Mouse (Mus musculus): Measurements from ENCODE around the gene Ephb2.

Gene Ephb2

GRCm38 (mm10) chr4:136836387-136836931 is 671 bp upstream of the Ephb2 start:
- no peak for DNase-seq (ENCODE audit: low read depth)

DNA sequence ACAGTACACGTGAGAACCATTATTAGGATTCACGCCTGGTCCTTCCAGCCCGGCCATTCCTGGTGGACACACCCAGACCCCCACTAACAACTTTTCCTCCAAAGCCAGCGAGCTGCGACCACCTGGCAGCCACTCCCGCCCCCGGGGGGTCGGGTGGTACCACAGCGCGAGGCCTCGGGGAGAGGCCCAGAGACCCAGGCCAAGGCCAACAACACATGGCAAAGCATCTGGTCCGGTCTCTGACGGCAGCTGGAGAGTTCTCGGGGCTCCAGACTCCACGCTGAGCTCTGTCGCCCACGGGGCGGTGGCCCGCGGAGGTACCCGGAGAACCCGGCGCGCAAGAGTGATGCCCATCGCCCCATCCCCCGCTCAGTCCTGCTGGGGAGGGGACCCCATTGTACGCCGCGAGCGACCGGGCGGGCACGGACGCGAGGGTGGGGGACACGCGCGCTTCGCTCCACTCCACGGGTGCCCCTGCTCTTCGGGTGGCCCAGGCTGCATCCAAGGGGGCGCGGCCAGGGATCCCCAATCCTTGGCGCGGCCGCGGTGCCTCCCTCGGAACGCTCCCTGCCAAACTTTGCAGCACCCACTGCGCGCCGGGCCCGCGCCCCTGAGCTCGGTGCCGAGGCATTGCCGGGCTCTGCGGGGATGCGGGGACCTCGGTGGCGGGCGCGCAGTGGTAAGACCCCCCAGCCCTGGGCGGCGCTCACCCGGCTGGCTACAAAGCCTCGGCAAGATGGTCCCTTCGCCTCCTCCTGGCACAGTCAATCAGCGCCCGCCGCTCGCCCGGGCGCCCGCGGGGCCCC is 770 bp downstream of the Ephb2 start:
- DNase-seq (ENCODE audit: low read depth) = no peak

GRCm38 (mm10) chr4:136834439-136834814 is 1.4 kb downstream of the Ephb2 start:
- DNase-seq (ENCODE audit: low read depth) = no peak

GRCm38 (mm10) chr4:136833619-136834351 is 2.0 kb downstream of the Ephb2 start:
- no peak for DNase-seq (ENCODE audit: low read depth)

DNA sequence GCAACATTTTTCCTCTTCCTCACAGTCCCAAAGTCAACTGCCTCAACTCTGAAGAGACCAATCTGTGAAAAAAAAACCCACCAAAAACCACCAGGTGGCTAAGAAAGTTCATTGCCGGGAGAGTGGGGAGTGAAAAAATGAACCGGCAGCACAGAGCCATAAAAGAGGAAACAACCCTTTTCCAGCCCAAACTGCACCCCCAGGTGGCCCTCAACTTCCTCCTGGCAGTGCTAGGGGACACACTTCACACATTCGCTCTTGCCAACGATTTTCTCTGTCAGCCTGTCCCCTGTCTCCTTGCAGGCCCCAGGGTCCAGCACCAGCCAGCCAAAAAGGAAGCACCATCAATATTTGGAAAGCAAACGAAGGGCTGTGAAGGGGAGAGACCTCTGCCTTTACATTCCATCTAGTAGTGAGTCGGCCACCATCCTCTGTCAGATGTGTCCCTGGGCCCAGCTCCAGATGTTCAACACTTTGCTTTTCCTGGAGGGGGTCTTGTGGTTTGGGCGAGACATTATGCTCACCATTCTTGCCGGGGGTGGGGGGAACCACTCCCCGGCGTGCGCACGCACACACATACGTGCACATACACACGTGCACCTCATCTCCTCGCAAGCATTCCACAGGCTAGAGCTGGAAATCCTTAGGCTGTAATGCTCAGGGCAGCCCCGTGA is 3.1 kb downstream of the Ephb2 start:
- no peak for DNase-seq (ENCODE audit: low read depth)

GRCm38 (mm10) chr4:136830272-136830823 is 5.4 kb downstream of the Ephb2 start:
- no peak for DNase-seq (ENCODE audit: low read depth)

- no peak for DNase-seq (ENCODE audit: low read depth)
These were observed 6.0 kb downstream of the Ephb2 start for GRCm38 (mm10) chr4:136829837-136830236.

- DNase-seq (ENCODE audit: low read depth) = no peak
These were observed 6.9 kb downstream of the Ephb2 start for GRCm38 (mm10) chr4:136828664-136829569.

- DNase-seq (ENCODE audit: low read depth) = no peak
These were observed 10.7 kb downstream of the Ephb2 start for GRCm38 (mm10) chr4:136824935-136825552.

GRCm38 (mm10) chr4:136820069-136820522 is 15.7 kb downstream of the Ephb2 start:
- DNase-seq (ENCODE audit: low read depth) = no peak

GRCm38 (mm10) chr4:136816701-136817100 is 19.1 kb downstream of the Ephb2 start:
- DNase-seq (ENCODE audit: low read depth) = no peak

GRCm38 (mm10) chr4:136815364-136815763 is 20.4 kb downstream of the Ephb2 start:
- no peak for DNase-seq (ENCODE audit: low read depth)

DNA sequence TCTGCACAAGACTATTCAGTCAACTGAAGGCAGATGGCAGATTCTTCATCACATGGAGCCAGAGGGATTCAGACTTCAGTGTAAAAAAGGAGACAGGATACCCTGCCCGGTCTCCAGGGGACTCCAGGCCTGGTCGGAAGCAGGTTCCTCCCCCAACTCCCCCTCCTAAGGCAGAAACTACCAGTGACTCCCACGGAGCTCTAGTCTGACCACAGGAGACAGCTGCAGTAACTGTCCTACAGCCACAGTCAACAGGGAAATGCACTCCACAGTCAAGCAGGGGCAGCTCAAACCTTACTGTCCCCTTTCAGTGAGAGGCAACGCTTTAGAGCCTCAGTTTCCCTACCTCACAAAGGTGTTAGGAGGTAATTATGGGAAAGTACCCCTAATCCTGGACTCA is 23.2 kb downstream of the Ephb2 start:
- no peak for DNase-seq (ENCODE audit: low read depth)

DNA sequence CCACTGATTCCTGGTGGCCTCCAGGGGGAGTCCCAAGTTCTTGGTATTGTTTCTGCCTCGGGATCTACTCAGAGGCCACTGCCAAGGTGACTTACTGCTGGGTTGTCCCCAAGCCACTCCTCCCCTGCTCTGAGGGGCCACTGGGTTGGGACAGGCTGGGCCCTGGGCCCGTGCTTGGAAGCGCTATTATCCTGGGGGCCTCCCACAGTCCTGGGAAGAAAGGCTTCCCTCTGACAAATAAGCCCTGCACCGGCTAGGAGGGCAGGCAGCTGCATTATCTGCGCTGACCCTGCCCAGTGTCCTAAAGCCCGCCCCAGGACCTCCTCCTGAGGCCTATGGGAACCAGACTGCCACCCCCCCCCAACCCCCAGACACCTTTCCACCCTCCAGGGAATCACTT is 24.2 kb downstream of the Ephb2 start:
- no peak for DNase-seq (ENCODE audit: low read depth)

DNA sequence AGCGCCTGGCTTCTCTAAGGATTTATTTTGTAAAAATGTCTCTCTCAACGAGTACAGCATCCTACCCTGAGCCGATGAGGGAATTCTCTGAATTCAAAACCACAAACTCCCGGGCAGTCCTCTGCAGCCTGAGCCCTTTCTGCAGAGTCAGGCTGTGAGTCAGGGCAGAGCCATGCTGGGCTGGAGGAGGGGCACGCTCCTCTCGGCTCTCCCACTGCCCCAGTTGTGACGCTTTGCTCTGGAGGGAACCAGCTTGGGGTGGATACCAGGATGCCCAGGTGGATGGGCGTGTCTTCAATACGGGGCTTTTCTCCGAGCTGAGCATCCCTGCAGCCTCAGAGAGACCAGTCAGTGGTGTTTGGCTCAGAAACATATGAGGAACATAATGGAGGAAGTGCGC is 27.3 kb downstream of the Ephb2 start:
- DNase-seq (ENCODE audit: low read depth) = no peak

DNA sequence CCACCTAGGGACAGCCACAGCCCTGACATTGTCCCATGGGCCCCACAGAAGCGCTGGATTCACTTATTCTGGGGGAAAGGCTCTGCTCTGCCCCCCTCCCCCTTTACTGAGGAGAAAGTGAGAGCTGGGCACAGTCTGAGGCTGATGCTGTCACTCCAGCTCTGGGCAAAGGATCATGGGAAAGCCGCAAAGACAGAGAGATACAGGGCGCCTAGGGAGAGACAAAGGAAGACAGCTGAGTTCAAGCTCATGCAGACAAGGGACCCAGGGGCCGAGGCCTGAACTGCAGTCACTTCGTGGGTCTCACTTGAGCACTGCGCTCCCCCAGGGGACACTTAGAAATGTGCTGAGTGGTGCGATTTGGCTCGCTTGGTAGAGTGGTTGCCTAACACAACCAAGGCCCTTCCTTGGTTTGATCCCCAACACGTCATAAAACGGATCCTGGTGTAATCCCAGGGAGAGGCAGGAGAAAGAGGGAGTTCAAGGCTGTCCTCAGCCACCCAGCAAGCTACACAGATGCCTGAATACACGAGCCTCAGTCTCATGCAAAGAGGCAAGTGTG is 28.3 kb downstream of the Ephb2 start:
- DNase-seq (ENCODE audit: low read depth) = no peak

- DNase-seq (ENCODE audit: low read depth) = no peak
These were observed 29.5 kb downstream of the Ephb2 start for GRCm38 (mm10) chr4:136806254-136806653.

DNA sequence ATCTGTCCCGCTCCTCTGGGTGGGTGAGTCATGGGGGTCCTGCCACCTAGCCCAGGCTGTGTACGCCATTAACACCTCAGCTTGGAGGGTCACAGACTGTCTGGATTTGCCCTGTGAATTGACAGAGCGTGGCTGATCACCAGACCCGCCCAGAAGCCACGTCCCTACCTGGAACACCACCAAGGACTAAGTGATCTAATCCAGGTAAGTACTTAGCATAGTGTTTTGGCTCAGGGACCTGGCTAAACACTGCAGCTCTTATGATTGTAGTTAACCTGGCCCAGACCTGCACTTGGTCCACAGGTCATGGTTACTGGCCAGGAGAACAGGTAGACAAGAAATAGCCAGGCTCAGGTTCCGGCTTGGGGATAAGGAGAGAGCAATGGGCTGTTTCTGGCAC is 31.4 kb downstream of the Ephb2 start:
- no peak for DNase-seq (ENCODE audit: low read depth)

GRCm38 (mm10) chr4:136802446-136802845 is 33.3 kb downstream of the Ephb2 start:
- peak; percentile 39 for DNase-seq (ENCODE audit: low read depth)

GRCm38 (mm10) chr4:136801944-136802343 is 33.8 kb downstream of the Ephb2 start:
- no peak for DNase-seq (ENCODE audit: low read depth)

Measured in c-Kit-positive CD71-negative TER-119-negative erythroid progenitor cells, embryonic 14.5 days (primary cell).